Comparison of ENCODE assay signal across 22 mouse cellular contexts in the genomic region with DNA sequence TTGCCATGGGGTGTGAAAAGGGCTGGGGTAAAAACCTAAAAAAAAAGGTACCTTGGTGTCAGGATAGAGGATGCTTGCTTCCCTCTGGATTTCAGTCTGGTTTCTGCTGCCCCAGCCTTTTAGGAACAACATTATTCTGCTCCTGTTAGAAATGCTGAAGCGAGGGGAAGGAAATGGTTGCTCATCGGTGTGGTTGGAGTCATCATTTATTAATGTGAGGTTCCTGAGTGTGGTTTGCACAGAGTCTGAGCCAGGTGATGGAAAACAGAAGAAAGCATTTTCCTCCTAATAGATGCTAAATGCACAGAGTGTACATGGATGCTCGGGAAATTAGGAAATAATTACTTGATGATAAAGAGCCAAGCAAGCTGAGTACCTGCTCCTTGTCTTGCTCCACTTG. TPM values are rescaled to one million over a fixed set of nuclear protein-coding genes. Genes with fewer than 3 reads are reported as not detected.
DNase-seq lines count a peak whose midpoint lies in the region; ATAC-seq and TF ChIP-seq lines count a peak whose summit lies in the region.
"Had no signal": no experiment of that assay in that cellular context is flagged by ENCODE, and none has a peak within 500 bp of the region (broad histone marks: within the 10 kb centered on the region; RNA-seq: fewer than 3 reads in every experiment).

No protein-coding gene starts in this region.

- no peak for TF ChIP-seq CTCF in C2C12 (IDR thresholded peaks at IDR 0.05; ENCODE audit: control insufficient read depth, insufficient read depth, insufficient read length)

- no peak overlapping the region for H3ac ChIP-seq in C2C12 (ENCODE audit: control insufficient read depth, insufficient read length, low read depth)

- peak; percentile 9 for DNase-seq in heart, adult 11 months
- no peak for DNase-seq in heart, adult 9 months (ENCODE audit: low spot score in 2 of 2)
- DNase-seq in cerebellum, adult 11 months, result no peak
- no peak for DNase-seq in gastrocnemius, postnatal 14 days
- DNase-seq: adrenal gland, postnatal 10 days; cerebellum, adult 18-20 months; cerebellum, postnatal 25 days; embryo, embryonic 11 days; heart, postnatal 14 days; kidney, adult 8-10 months; kidney, postnatal 36 days; lung, embryonic 14.5 days; lung, postnatal 36 days; thymus, postnatal 36 days had no signal

- H3K27ac ChIP-seq in hindbrain, embryonic 12.5 days, result no peak overlapping the region
- H3K27ac ChIP-seq in midbrain, embryonic 13.5 days, result no peak overlapping the region
- H3K27ac ChIP-seq: embryonic facial prominence, embryonic 15.5 days had no signal

- H3K9ac ChIP-seq in hindbrain, embryonic 12.5 days, result no peak overlapping the region
- H3K9ac ChIP-seq in midbrain, embryonic 13.5 days (replicated peaks), result no peak overlapping the region
- H3K9ac ChIP-seq: embryonic facial prominence, embryonic 15.5 days; lung, embryonic 14.5 days had no signal

- H3K9me3 ChIP-seq in hindbrain, embryonic 12.5 days (replicated peaks), result no peaks in the 10 kb centered on the region
- no peaks in the 10 kb centered on the region for H3K9me3 ChIP-seq in midbrain, embryonic 13.5 days
- H3K9me3 ChIP-seq: embryonic facial prominence, embryonic 15.5 days had no signal

- WGBS in hindbrain, embryonic 12.5 days, result 85% methylated on average over 3 of the region's 3 CpGs
- 82% methylated on average over 3 of the region's 3 CpGs for WGBS in midbrain, embryonic 13.5 days

- peak overlapping the region; percentile 65 for H3K4me2 ChIP-seq in hindbrain, embryonic 12.5 days (replicated peaks)
- H3K4me2 ChIP-seq in midbrain, embryonic 13.5 days (replicated peaks), result peak overlapping the region; percentile 75
- H3K4me2 ChIP-seq: embryonic facial prominence, embryonic 15.5 days; heart, embryonic 11.5 days; liver, embryonic 11.5 days; lung, embryonic 14.5 days had no signal

- peaks cover 67% of the 10 kb centered on the region for H3K79me3 ChIP-seq in C2C12 (ENCODE audit: low read depth)

- intact Hi-C loops in gastrocnemius, postnatal 14 days (cut with DNase I; ENCODE audit: low total_unique reads), result no loop called here

- peaks cover 42% of the 10 kb centered on the region for H3K36me3 ChIP-seq in C2C12 (ENCODE audit: control insufficient read depth, insufficient read depth)
- H3K36me3 ChIP-seq in hindbrain, embryonic 12.5 days, result peaks cover 15% of the 10 kb centered on the region
- peaks cover 20% of the 10 kb centered on the region for H3K36me3 ChIP-seq in midbrain, embryonic 13.5 days

- no peak for ATAC-seq in hindbrain, embryonic 12.5 days (ENCODE audit: low FRiP score)
- ATAC-seq in midbrain, embryonic 13.5 days, result no peak
- no peak for ATAC-seq in monocyte, adult 5-6 weeks (replicated peaks; ENCODE audit: insufficient number of reproducible peaks, low FRiP score, low TSS enrichment, poor library complexity, severe bottlenecking)
- ATAC-seq: inflammation-experienced regulatory T-cells, adult 6 months had no signal

- H3K27me3 ChIP-seq in C2C12 (ENCODE audit: control insufficient read depth, insufficient read depth, insufficient read length), result no peaks in the 10 kb centered on the region
- no peaks in the 10 kb centered on the region for H3K27me3 ChIP-seq in hindbrain, embryonic 12.5 days
- H3K27me3 ChIP-seq in midbrain, embryonic 13.5 days, result no peaks in the 10 kb centered on the region
- H3K27me3 ChIP-seq: embryonic facial prominence, embryonic 15.5 days had no signal

- H3K4me1 ChIP-seq in hindbrain, embryonic 12.5 days, result peaks cover 38% of the 10 kb centered on the region
- H3K4me1 ChIP-seq in midbrain, embryonic 13.5 days (replicated peaks), result peaks cover 59% of the 10 kb centered on the region

- peaks cover 85% of the 10 kb centered on the region for H3K79me2 ChIP-seq in C2C12 (ENCODE audit: control insufficient read depth, insufficient read depth)

- peak overlapping the region; percentile 8 for H3K4me3 ChIP-seq in C2C12 (ENCODE audit: insufficient read depth, poor library complexity, severe bottlenecking)
- H3K4me3 ChIP-seq in hindbrain, embryonic 12.5 days, result 0 out of 2 replicates have a peak overlapping the region, but pooled peaks have one; percentile 3
- no peak overlapping the region for H3K4me3 ChIP-seq in midbrain, embryonic 13.5 days (replicated peaks)
- H3K4me3 ChIP-seq: embryonic facial prominence, embryonic 15.5 days had no signal

TF ChIP-seq in C2C12, 6 proteins besides CTCF, POLR2A, EP300 and RAD21:
- TF ChIP-seq FOSL1 (IDR thresholded peaks at IDR 0.05; ENCODE audit: insufficient read depth, low read length, poor library complexity, severe bottlenecking) (no peak), CEBPB (IDR thresholded peaks at IDR 0.05; ENCODE audit: low read depth) (no peak), MYOD1 (IDR thresholded peaks at IDR 0.05; ENCODE audit: control insufficient read depth, insufficient read length, low read depth) (no peak), MYOG (IDR thresholded peaks at IDR 0.05; ENCODE audit: control insufficient read depth, extremely low read depth, insufficient read length) (no peak), USF1 (IDR thresholded peaks at IDR 0.05; ENCODE audit: low read depth) (no peak), MAX (IDR thresholded peaks at IDR 0.05) (no peak)
TF ChIP-seq in C2C12: peak in this region for 0.

RNA-seq across cellular contexts. Expression of a gene that starts 5.3 kb away (rescaled TPM):
- polyA plus RNA-seq in C2C12 (2012; fragmentation: generic; extraction: Trizol), result 6.8 TPM
- polyA plus RNA-seq in hindbrain, embryonic 12.5 days (2016; fragmentation: Nextera tagmentation; extraction: Ambion mirVana), result 40.7 and 46.7 TPM in 2 replicates
- polyA plus RNA-seq in midbrain, embryonic 13.5 days (2015; fragmentation: Nextera tagmentation; extraction: Ambion mirVana), result 19.2 and 20.1 TPM in 2 replicates
- total RNA-seq in monocyte, adult 5-6 weeks (2017), result 46.9 to 126 TPM (median 61.3 TPM) in 3 replicates
- 10 to 100 TPM; 10.4 to 19.2 TPM for total RNA-seq in gastrocnemius, postnatal 14 days (2021)
